Mouse (Mus musculus): ENCODE results near the gene Lmbr1l. TPM values are rescaled to one million over a fixed set of nuclear protein-coding genes. Genes with fewer than 3 reads are reported as not detected.

The Lmbr1l gene
- total RNA-seq, 1 experiment from 2014 or later, result 30.5 TPM

- no peak for DNase-seq
Measured at GRCm38 (mm10) chr15:98868346-98869063, 49.5 kb downstream of the Lmbr1l start.

- DNase-seq, result no peak
Measured at GRCm38 (mm10) chr15:98867321-98867720, 50.7 kb downstream of the Lmbr1l start.

GRCm38 (mm10) chr15:98866501-98866900 is 51.5 kb downstream of the Lmbr1l start:
- DNase-seq, result no peak

GRCm38 (mm10) chr15:98865771-98866170 is 52.3 kb downstream of the Lmbr1l start:
- no peak for DNase-seq

GRCm38 (mm10) chr15:98864951-98865350 is 53.1 kb downstream of the Lmbr1l start:
- DNase-seq, result no peak

- no peak for DNase-seq
Measured at GRCm38 (mm10) chr15:98863451-98863958, 54.5 kb downstream of the Lmbr1l start.

GRCm38 (mm10) chr15:98861701-98862410 is 56.2 kb downstream of the Lmbr1l start:
- DNase-seq, result no peak

GRCm38 (mm10) chr15:98860921-98861320 is 57.1 kb downstream of the Lmbr1l start:
- no peak for DNase-seq

GRCm38 (mm10) chr15:98859319-98860043 is 58.5 kb downstream of the Lmbr1l start:
- no peak for DNase-seq

GRCm38 (mm10) chr15:98854214-98854613 is 63.8 kb downstream of the Lmbr1l start:
- no peak for DNase-seq

Other genes with a start within 250 kb of the Lmbr1l start
- 1.5 TPM in 2 replicates for gene Rnd1, start 240.8 kb downstream of the Lmbr1l start, total RNA-seq (2021)
- 0.21 TPM in 1 of 2 replicates, not detected in the other for gene Ccdc65, start 210.0 kb downstream of the Lmbr1l start, total RNA-seq (2021)
- 7.0 and 7.4 TPM in 2 replicates for gene Fkbp11, start 190.0 kb downstream of the Lmbr1l start, total RNA-seq (2021)
- 118 and 138 TPM in 2 replicates for gene Arf3, start 155.0 kb downstream of the Lmbr1l start, total RNA-seq (2021)
- gene Wnt10b, start 140.1 kb downstream of the Lmbr1l start, total RNA-seq (2021), result 0.43 and 0.55 TPM in 2 replicates
- gene Wnt1, start 128.4 kb downstream of the Lmbr1l start, total RNA-seq (2021), result not detected in 2 replicates
- gene Ddn, start 108.7 kb downstream of the Lmbr1l start, total RNA-seq (2021), result 0.09 and 0.24 TPM in 2 replicates
- 60.4 and 78.6 TPM in 2 replicates for gene Prkag1, start 86.7 kb downstream of the Lmbr1l start, total RNA-seq (2021)
- gene Kmt2d, start 47.0 kb downstream of the Lmbr1l start, total RNA-seq (2021), result 63.0 and 83.0 TPM in 2 replicates
- gene Rhebl1, start 23.7 kb downstream of the Lmbr1l start, total RNA-seq (2021), result 3.7 and 4.4 TPM in 2 replicates
- 1.1 and 2.4 TPM in 2 replicates for gene Dhh, start 19.7 kb downstream of the Lmbr1l start, total RNA-seq (2021)
- 285 and 323 TPM in 2 replicates for gene Tuba1b, start 16.3 kb upstream of the Lmbr1l start, total RNA-seq (2021)
- gene Gm49450, start 35.3 kb upstream of the Lmbr1l start, total RNA-seq (2021), result not detected in 2 replicates
- 81.5 and 90.9 TPM in 2 replicates for gene Tuba1a, start 35.5 kb upstream of the Lmbr1l start, total RNA-seq (2021)
- 286 and 303 TPM in 2 replicates for gene Tuba1c, start 111.7 kb upstream of the Lmbr1l start, total RNA-seq (2021)
- gene Prph, start 136.9 kb upstream of the Lmbr1l start, total RNA-seq (2021), result 0.52 and 2.2 TPM in 2 replicates
- gene Troap, start 156.3 kb upstream of the Lmbr1l start, total RNA-seq (2021), result 4.3 and 5.6 TPM in 2 replicates
- gene C1ql4, start 169.6 kb upstream of the Lmbr1l start, total RNA-seq (2021), result not detected in 2 replicates
- 1.9 and 3.8 TPM in 2 replicates for gene Dnajc22, start 174.9 kb upstream of the Lmbr1l start, total RNA-seq (2021)
- 18.7 and 19.6 TPM in 2 replicates for gene Spats2, start 207.7 kb upstream of the Lmbr1l start, total RNA-seq (2021)